Mouse (Mus musculus) embryonic facial prominence, embryonic 14.5 days (tissue): ENCODE results near the gene Nek6. TPM values are rescaled to one million over a fixed set of nuclear protein-coding genes. Genes with fewer than 3 reads are reported as not detected.
A peak's percentile ranks its signal among the peaks of the same experiment; 100 is the strongest.

Experiments
- ATAC-seq: fragments of 200-750 bp; cut with Nextera tagmentation; 2 replicates; pipeline ENCODE4 v1.8.0; 2017; ENCODE audit warnings: low read depth, moderate number of reproducible peaks, moderate TSS enrichment
- DNase-seq: peaks from one replicate; pipeline ENCODE4 v3.0.0-alpha.2; 2015; ENCODE audit warnings: low spot score
- H3K27ac ChIP-seq: fragments of 300-500 bp; sonication (generic); replicated peaks from 2 replicates; pipeline ENCODE4 v1.5.1; 2014; ENCODE audit warnings: low read depth, mild to moderate bottlenecking, low read length, moderate library complexity
- H3K27me3 ChIP-seq: fragments of 300-500 bp; sonication (generic); replicated peaks from 2 replicates; pipeline ENCODE4 v1.6.1; 2014; ENCODE audit warnings: low read length; ENCODE audit not compliant: control insufficient read depth, insufficient read depth
- H3K36me3 ChIP-seq: fragments of 300-500 bp; sonication (generic); 2 replicates; pipeline ENCODE4 v1.6.1; 2014; ENCODE audit warnings: low read length, mixed read lengths; ENCODE audit not compliant: control insufficient read depth, insufficient read depth
- H3K4me1 ChIP-seq: fragments of 300-500 bp; sonication (generic); 2 replicates; pipeline ENCODE4 v1.6.1; 2014; ENCODE audit warnings: antibody characterized with exemption, low read length; ENCODE audit not compliant: control insufficient read depth, insufficient read depth
- H3K4me2 ChIP-seq: fragments of 300-500 bp; sonication (generic); 2 replicates; pipeline ENCODE4 v1.6.1; 2014; ENCODE audit warnings: low read depth, mild to moderate bottlenecking, low read length, moderate library complexity, mixed read lengths
- H3K4me3 ChIP-seq: fragments of 300-500 bp; sonication (generic); 2 replicates; pipeline ENCODE4 v1.5.1; 2014; ENCODE audit warnings: low read depth, mild to moderate bottlenecking, low read length
- H3K9ac ChIP-seq: fragments of 300-500 bp; sonication (generic); 2 replicates; pipeline ENCODE4 v1.6.1; 2014; ENCODE audit warnings: low read depth, mild to moderate bottlenecking, low read length, moderate library complexity, mixed read lengths
- H3K9me3 ChIP-seq: fragments of 300-500 bp; sonication (generic); 2 replicates; pipeline ENCODE4 v1.6.1; 2016; ENCODE audit warnings: low read length; ENCODE audit not compliant: control insufficient read depth
- WGBS: fragments of 180-500 bp; shearing (Covaris S2); extraction: QIAGEN DNeasy Blood & Tissue Kit; methylation state at CpG from one replicate; pipeline ENCODE4 v1.1.7; 2014; 5-methylcytosine and 5-hydroxymethylcytosine counted together
- polyA plus RNA-seq: library from polyadenylated mRNA; unstranded; fragments of >200 nt; fragmentation: Nextera tagmentation; extraction: Ambion mirVana; gene quantifications from 2 replicates; pipeline ENCODE4 v1.2.1, GENCODE M21; 2014

Nek6 gene
- polyA plus RNA-seq, 1 experiment from 2014 or later, result 95.1 TPM

GRCm38 (mm10) chr2:38607716-38608115, 96.3 kb downstream of the Nek6 start:
- H3K27me3 ChIP-seq, result no peaks in the 10 kb centered on the region
- ATAC-seq (no peak), DNase-seq (no peak)
- 73% methylated on average over 1 of the region's 1 CpGs for WGBS
- H3K36me3 ChIP-seq, result peaks cover 32% of the 10 kb centered on the region
- no peak overlapping the region for H3K9ac ChIP-seq
- H3K4me2 ChIP-seq, result no peak overlapping the region
- H3K4me1 ChIP-seq, result no peaks in the 10 kb centered on the region
- H3K9me3 ChIP-seq, result no peaks in the 10 kb centered on the region
- no peak overlapping the region for H3K4me3 ChIP-seq
- H3K27ac ChIP-seq, result no peak overlapping the region

GRCm38 (mm10) chr2:38608831-38609309, 97.4 kb downstream of the Nek6 start:
- Histone ChIP-seq H3K27ac (no peak overlapping the region), H3K9ac (no peak overlapping the region), H3K4me1 (no peaks in the 10 kb centered on the region), H3K4me3 (no peak overlapping the region), H3K4me2 (no peak overlapping the region), H3K27me3 (no peaks in the 10 kb centered on the region), H3K9me3 (no peaks in the 10 kb centered on the region), H3K36me3 (peaks cover 43% of the 10 kb centered on the region)
- DNase-seq (peak; percentile 13), ATAC-seq (no peak)
- 70% methylated on average over 5 of the region's 5 CpGs for WGBS

GRCm38 (mm10) chr2:38609310-38609709, 97.9 kb downstream of the Nek6 start:
- 78% methylated on average over 11 of the region's 11 CpGs for WGBS
- peaks cover 43% of the 10 kb centered on the region for H3K36me3 ChIP-seq
- DNase-seq (no peak), ATAC-seq (no peak)
- H3K9ac ChIP-seq, result no peak overlapping the region
- H3K27me3 ChIP-seq, result no peaks in the 10 kb centered on the region
- H3K4me1 ChIP-seq, result no peaks in the 10 kb centered on the region
- no peak overlapping the region for H3K4me3 ChIP-seq
- no peaks in the 10 kb centered on the region for H3K9me3 ChIP-seq
- H3K4me2 ChIP-seq, result no peak overlapping the region
- H3K27ac ChIP-seq, result no peak overlapping the region

- Histone ChIP-seq H3K9me3 (no peaks in the 10 kb centered on the region), H3K4me2 (no peak overlapping the region), H3K9ac (no peak overlapping the region), H3K27ac (no peak overlapping the region), H3K4me3 (no peak overlapping the region), H3K4me1 (no peaks in the 10 kb centered on the region), H3K27me3 (no peaks in the 10 kb centered on the region), H3K36me3 (peaks cover 43% of the 10 kb centered on the region)
- DNase-seq, result no peak
- ATAC-seq, result no peak
- 87% methylated on average over 2 of the region's 2 CpGs for WGBS
Measured at GRCm38 (mm10) chr2:38610161-38610560, 98.7 kb downstream of the Nek6 start.

- no peak overlapping the region for H3K27ac ChIP-seq
- no peak overlapping the region for H3K9ac ChIP-seq
- no peak for ATAC-seq
- no peak overlapping the region for H3K4me3 ChIP-seq
- DNase-seq, result no peak
- no peaks in the 10 kb centered on the region for H3K27me3 ChIP-seq
- H3K9me3 ChIP-seq, result no peaks in the 10 kb centered on the region
- 0 out of 2 replicates have a peak, but pooled peaks cover 5% of the 10 kb centered on the region for H3K4me1 ChIP-seq
- no peak overlapping the region for H3K4me2 ChIP-seq
- WGBS, result 85% methylated on average over 6 of the region's 6 CpGs
- H3K36me3 ChIP-seq, result peaks cover 30% of the 10 kb centered on the region
Measured at GRCm38 (mm10) chr2:38612596-38612995, 101.2 kb downstream of the Nek6 start.

- Histone ChIP-seq H3K9ac (no peak overlapping the region), H3K27me3 (no peaks in the 10 kb centered on the region), H3K9me3 (no peaks in the 10 kb centered on the region), H3K27ac (no peak overlapping the region), H3K4me3 (no peak overlapping the region), H3K36me3 (peaks cover 35% of the 10 kb centered on the region), H3K4me2 (no peak overlapping the region), H3K4me1 (0 out of 2 replicates have a peak, but pooled peaks cover 5% of the 10 kb centered on the region)
- 91% methylated on average over 3 of the region's 3 CpGs for whole genome bisulfite sequencing
- no peak for DNase-seq
- no peak for ATAC-seq
Measured at GRCm38 (mm10) chr2:38613576-38613975, 102.1 kb downstream of the Nek6 start.

GRCm38 (mm10) chr2:38614437-38614836, 103.0 kb downstream of the Nek6 start:
- H3K27me3 ChIP-seq, result no peaks in the 10 kb centered on the region
- H3K4me2 ChIP-seq, result no peak overlapping the region
- peaks cover 33% of the 10 kb centered on the region for H3K36me3 ChIP-seq
- no peak overlapping the region for H3K9ac ChIP-seq
- no peak overlapping the region for H3K4me3 ChIP-seq
- ATAC-seq, result no peak
- no peaks in the 10 kb centered on the region for H3K9me3 ChIP-seq
- H3K27ac ChIP-seq, result no peak overlapping the region
- H3K4me1 ChIP-seq, result 0 out of 2 replicates have a peak, but pooled peaks cover 5% of the 10 kb centered on the region
- no peak for DNase-seq
- WGBS, result 88% methylated on average over 6 of the region's 6 CpGs

GRCm38 (mm10) chr2:38616072-38616471, 104.6 kb downstream of the Nek6 start:
- H3K4me2 ChIP-seq, result no peak overlapping the region
- no peaks in the 10 kb centered on the region for H3K27me3 ChIP-seq
- H3K4me1 ChIP-seq, result 0 out of 2 replicates have a peak, but pooled peaks cover 5% of the 10 kb centered on the region
- H3K36me3 ChIP-seq, result peaks cover 31% of the 10 kb centered on the region
- no peak overlapping the region for H3K4me3 ChIP-seq
- DNase-seq (peak; percentile 31), ATAC-seq (no peak)
- H3K27ac ChIP-seq, result no peak overlapping the region
- no peaks in the 10 kb centered on the region for H3K9me3 ChIP-seq
- no peak overlapping the region for H3K9ac ChIP-seq
- WGBS, result 48% methylated on average over 4 of the region's 4 CpGs
